Mouse (Mus musculus): ENCODE measurements around the gene Ppp2ca.
"Not testable (repeated sequence)": the region's sequence is repeated elsewhere in the genome, so short reads cannot be mapped to it uniquely, and the experiment has no call there.

Ppp2ca gene

GRCm38 (mm10) chr11:52094568-52094967 is 3.9 kb upstream of the Ppp2ca start:
- DNase-seq (ENCODE audit: low spot score in 2 of 2) = no peak

DNA sequence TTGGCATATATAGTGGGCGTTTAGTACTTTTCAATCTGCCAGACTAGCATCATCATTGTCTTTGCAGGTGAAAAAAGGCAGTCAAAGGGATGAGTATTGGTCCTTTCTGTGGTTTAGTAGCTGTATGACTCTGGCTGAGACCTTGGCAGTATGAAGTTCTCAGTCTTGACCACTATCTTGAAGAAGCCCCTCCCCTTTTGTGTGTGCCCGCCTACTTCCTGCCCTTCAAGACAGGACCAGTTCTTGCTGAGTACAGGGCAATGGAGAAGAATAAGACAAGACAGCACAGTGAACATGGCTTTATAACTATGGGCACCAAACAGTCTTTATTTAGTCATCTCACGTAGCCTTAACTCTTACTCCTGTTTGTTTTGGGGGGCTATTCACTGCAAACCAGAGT is 1.5 kb upstream of the Ppp2ca start:
- DNase-seq (ENCODE audit: low spot score in 2 of 2) = peak; percentile 62 to 79

DNA sequence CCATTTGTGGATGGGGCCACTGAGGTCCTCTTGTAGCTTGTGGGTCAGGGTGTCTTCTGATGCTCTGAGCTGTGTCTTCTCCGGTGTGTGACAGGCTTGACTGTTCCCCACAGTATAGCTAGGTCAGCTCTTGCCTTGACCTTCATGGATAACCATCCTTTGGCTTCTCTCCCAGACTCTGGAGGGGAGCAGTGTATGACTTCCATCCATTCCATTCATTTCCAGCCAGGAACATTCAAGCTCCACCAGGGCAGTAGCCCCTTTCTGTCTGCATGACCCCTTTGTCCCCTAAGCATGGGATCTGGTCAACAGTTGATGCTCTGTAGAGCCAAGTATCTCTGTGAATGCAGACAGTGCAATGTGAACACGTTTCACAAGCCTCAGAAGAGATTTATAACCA is 885 bp upstream of the Ppp2ca start:
- no peak for DNase-seq (ENCODE audit: low spot score in 2 of 2)

DNA sequence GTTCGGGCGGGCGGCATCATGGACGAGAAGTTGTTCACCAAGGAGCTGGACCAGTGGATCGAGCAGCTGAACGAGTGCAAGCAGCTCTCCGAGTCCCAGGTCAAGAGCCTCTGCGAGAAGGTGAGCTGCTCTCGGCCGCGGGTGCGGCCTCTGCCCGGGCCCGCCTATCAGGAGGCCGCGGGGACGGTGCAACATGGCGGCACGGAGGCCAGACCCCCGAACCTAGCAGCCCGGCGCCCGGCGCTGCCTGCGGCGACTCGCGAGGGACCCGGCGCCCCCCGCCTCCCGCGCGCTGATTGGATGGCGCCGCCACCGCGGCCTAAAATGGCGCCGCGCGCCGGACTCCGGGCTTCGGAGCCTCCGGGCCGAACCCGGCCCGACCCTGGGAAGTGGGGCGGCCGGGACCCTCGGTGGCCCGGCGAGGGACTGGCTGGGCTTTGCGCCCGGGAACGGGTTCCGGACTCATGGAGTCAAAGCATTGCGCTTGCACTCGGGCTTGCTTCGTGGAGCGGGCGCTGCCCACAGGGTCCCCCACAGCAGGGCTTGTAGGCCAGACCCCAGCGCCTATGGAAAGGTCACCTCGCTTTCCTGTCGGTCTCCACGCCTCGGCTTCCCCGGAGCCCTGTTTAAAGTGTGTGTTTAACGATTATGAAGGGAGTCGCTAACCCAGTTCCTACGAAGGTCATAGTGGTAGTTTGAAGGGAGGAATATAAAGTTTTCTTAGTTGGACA is 715 bp downstream of the Ppp2ca start:
- peak; percentile 62 to 66 for DNase-seq (ENCODE audit: low spot score in 2 of 2)

DNA sequence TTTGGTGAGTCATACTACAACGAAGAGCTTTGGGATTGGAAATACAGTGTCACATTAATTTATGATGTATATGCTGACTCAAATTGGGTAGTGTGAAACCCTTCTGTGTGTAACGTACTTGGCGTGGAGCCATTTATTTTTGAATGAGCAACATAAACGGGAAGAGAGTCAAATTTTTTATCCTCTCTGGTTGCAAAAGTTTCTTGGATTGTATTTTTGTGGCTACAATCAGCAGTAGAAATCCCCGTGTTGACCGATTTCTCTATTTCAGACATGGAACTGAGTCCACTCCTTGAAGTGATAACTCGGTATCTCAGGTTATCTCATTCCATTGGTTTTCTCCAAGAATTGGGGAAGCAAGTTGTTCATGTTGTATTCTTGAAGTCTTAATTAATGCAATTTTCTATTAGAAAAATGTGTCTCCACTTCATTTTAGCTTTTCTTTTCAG is 1.3 kb downstream of the Ppp2ca start:
- DNase-seq (ENCODE audit: low spot score in 2 of 2) = no peak

- DNase-seq (ENCODE audit: low spot score in 2 of 2) = no peak
Observed at GRCm38 (mm10) chr11:52102977-52103376, 4.5 kb downstream of the Ppp2ca start.

- no peak for DNase-seq (ENCODE audit: low spot score in 2 of 2)
Observed at GRCm38 (mm10) chr11:52105503-52105902, 7.0 kb downstream of the Ppp2ca start.

DNA sequence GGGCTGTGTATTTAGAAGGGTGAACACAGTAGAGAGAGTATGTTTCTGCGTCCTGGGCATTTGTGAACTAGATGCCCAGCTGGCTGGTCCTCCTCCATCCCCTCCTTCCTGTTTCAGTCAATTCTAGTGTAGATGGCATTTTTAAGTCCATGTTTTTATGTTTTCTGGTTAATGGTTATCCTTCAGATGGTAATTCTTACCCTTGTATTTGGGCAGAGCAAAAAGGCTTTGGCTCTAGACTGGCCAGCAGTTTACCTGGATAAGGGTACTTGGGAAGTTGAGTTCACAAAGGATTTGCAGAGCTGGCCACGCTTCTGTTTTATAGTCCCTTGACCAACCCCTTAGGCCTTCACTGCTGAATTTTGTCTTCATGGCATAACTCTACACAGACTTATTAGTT is 7.6 kb downstream of the Ppp2ca start:
- DNase-seq (ENCODE audit: low spot score in 2 of 2) = no peak

DNA sequence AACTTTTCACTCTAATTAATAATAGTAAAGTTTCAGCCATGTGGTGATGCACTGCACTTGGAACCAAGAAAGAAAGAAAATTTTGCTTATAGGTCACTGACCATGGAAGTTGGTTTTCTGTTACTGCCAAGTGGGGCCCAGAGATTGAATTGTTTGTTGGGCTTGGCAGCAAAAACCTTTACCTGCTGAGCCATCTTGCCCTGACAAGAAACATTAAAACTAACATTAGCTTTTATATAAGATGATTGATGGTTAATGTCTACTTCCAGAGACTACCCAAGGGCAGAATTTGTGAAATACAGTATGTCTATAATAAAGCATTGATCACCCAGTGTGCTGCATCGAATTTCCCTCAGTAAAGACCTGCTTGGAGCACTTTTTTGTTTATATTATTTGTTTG is 8.0 kb downstream of the Ppp2ca start:
- DNase-seq (ENCODE audit: low spot score in 2 of 2) = no peak

DNA sequence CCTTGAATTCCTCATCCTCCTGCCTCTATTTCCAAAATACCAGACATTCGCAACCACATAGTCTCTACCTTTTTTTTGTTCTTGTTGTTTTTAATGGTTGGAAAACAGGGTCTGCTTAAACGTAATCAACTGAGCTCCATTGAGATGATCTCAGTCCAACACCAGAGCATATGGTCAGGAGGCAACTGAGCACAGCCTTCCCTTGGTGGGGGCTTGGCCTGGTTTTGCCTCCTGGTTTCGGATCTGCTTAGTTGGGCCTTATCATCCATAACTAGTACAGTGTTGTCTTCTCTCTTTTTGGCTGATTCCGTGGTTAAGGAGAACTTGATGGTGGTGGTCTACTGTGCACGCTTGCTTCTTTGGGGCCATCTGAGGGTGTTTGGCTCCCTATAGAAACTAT is 10.3 kb downstream of the Ppp2ca start:
- DNase-seq (ENCODE audit: low spot score in 2 of 2) = no peak

DNA sequence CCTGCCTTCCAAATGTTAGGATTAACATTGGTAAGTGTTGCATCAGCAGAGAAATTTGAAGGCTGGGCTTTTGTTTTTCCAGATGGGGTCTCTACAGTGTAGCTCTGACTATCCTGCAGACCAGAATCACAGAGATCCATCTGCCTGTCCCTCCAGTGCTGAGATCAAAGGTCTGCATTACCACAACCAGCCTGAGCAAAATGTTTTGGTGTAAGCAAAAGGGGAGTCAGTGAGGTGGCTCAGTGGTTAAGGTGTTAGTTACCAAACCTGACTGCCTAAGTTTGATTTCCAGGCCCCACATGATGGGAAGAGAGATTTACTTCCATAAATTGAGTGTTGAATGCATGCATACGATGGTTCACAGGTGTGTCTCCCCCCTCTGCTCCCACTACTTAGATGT is 10.9 kb downstream of the Ppp2ca start:
- DNase-seq (ENCODE audit: low spot score in 2 of 2) = peak in 1 of 2 experiments; percentile 23

DNA sequence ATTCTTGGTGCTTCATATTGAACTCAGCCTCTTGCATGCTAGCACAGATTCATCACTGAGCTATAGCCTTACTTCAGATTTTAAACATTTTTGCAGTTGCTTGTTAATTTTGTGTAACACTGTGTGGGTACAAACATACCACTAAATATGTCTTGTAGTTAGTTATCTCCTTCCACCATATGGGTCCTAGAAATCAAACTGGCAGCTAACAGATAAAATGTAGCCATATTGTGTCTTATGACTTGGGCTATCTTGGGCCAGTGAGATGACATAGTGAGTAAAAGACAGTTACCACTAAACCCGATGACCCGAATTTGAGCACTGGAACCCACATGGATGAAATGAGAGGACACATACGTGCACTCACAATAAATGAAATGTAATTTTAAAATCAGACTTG is 17.0 kb downstream of the Ppp2ca start:
- DNase-seq (ENCODE audit: low spot score in 2 of 2) = no peak

- DNase-seq (ENCODE audit: low spot score in 2 of 2) = not testable (repeated sequence)
Observed at GRCm38 (mm10) chr11:52116117-52116516, 17.6 kb downstream of the Ppp2ca start.

DNA sequence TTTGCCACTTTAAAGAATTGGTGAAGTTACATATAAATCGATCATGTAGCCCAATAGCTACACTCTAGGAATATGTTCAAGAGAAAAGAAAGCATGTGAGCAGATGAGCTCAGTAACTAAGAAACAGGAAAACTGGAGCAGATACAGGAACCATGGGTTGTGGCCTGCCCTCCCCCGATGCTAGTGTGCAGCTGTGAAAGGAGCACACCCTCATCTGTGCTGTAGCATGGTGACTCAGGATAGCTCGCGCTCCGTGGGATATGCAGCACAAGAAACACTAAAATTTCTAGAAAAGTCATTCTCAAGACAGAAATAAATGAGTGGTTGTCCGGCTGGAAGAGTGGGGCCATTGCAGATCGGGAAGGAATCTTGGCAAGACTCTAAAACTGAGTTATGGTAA is 18.7 kb downstream of the Ppp2ca start:
- no peak for DNase-seq (ENCODE audit: low spot score in 2 of 2)

DNA sequence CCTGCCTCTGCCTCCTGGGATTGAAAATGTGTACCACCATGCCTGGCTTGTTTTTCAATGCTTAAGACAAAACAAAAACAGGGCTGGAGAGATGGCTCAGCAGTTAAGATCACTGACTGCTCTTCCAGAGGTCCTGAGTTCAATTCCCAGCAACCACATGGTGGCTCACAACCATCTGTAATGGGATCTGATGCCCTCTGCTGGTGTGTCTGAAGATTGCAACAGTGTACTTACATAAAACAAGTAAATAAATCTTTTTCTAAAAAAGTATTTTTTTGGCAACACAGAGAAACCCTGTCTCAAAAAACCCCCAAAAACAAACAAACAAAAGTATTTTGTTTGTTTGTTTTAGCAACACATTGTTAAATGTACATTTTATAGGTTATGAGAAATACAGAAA is 21.9 kb downstream of the Ppp2ca start:
- not testable (repeated sequence) for DNase-seq (ENCODE audit: low spot score in 2 of 2)

DNA sequence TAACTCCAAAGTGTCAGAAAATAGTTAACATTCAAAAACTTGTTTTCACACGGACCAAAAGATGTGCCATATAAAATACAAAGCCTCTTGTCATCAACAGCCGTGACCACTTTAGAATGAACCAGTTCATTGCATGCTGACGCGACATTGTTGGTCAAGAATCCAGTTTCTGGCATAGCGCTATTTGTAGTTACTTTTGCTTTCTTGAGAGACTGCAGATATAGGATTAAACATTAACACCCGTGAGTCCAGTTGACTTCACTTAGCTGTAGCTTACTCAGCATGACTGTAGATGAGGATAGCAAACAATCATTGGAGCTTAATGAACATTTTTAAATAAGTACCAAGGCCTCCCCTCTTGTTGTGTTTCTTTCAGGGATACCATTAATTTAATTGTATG is 23.6 kb downstream of the Ppp2ca start:
- no peak for DNase-seq (ENCODE audit: low spot score in 2 of 2)

DNA sequence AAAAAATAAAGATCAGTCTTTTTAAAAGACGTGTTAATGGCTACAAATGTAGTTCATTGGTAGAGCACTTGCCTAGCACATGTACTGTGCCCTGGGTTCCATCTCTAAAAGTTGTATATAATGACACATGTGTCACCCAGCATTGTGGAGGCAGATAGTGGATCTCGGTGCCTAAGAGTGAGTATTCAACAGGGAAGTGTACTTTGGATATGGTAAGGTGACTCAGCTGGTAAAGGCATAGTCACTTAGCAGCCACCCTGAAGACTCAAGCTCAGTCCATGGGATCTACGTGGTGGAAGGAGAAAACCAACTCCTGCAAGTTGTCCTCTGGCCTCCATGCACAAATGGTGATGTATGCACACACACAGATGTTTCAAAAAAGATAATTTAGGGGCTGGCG is 26.0 kb downstream of the Ppp2ca start:
- no peak for DNase-seq (ENCODE audit: low spot score in 2 of 2)

DNA sequence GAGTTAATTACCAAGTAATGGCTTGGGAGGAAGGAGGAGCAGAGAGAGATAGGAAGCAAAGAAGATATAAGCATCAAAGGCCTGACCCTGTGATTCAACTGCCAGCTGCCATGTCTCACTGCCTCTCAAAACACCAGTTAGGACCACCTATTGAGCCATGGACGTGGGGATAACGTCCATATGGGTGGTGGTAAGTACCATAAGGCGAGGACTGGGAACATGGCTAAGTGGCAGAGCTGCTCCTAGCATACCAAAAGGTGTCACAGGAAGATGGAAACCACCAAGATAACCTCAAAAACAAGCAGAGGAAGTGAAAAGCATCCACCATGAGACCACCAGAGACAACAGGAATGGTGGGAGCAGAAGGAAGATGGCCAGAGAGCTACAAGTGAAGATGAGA is 28.7 kb downstream of the Ppp2ca start:
- DNase-seq (ENCODE audit: low spot score in 2 of 2) = no peak

DNA sequence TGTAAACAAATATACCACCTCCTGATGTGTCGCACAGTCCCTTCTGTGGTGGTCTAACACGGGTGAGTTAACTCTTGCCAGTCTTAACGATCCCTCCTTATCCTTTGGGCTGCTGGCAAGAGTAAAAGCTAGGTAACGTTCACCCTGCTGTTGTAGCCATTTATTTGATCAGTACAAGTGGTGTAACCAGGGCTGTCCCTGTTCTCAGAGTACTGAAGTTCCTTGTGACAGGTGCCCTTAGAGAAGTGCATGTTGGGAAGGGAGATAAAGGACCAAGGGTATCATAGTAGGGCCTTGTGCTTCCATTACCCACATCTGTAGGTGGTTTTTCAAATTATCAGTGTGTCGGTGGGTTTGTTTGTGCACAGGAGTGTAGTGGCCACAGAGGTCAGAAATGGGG is 29.3 kb downstream of the Ppp2ca start:
- no peak for DNase-seq (ENCODE audit: low spot score in 2 of 2)

DNA sequence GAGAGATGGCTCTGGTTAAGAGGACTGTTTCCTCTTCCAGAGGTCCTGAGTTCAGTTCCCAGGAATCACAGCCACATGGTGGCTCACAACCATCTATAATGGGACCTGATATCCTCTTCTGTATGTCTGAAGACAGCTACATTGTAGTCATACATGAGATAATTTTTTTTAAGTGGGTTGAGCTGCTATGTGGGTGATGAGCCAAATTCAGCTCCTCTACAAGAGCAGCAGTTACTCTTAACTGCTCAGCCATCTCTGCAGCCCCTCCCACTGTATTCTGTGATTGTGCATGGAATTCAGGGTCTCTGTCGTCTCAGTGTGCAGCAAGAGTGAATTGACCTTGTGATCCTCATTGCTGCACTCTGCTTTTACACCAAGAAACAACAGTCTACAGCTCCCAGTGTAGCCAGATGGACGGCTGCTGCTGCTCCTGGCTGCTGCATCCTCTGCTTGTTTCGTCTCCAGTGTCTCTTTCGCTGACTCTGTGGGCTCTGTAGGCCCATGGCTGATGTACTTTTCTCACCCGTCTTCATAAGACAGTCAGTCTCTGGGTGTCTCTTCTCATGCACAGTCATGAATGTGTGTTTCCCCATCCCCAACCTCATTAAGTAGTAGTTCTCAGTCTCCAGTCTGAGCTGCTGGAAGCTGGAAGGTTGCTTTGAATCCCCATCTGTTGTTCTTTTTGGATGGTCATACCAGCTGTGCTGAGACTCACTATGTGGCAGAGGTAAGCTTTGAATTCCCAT is 30.0 kb downstream of the Ppp2ca start:
- no peak for DNase-seq (ENCODE audit: low spot score in 2 of 2)

- DNase-seq (ENCODE audit: low spot score in 2 of 2) = no peak
Observed at GRCm38 (mm10) chr11:52129171-52129570, 30.7 kb downstream of the Ppp2ca start.

DNA sequence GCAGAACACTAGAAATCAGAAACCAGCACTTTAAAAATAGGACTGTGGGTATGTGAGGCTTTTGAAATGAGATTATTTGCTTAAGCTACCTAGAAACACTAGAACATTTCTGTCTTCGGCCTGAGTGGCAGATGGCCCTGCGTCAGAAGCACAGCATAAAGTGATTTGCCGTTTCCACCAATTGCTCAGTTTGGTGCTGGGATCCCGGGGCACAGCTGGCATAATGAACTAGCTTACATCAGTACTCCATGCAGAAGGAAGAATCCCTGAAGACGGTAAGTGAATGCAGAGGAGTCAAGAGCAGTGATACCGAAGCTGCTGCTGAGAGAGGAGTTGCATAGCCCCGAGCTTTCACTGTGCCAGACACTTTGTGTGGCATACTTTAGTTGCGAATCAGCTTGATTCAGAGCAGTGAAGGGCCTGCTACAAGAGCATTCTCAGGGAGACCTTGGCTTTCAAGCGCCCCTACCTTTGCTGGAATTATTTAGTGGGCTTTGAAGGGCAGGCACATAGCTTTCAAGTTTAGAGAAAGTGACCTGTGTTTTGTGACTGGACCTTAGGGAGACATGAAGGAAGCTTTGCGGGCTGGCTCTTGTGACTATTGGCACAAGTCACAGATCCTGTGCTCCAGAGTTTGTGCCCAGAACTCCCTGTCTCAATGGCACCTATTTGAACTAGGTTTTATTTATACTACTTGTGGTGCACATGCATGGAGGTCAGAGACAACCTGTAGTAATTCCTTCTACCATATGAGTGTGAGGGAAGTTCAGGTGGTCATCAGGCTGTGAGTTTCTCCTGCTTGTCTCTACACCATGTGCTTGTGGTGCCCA is 31.4 kb downstream of the Ppp2ca start:
- DNase-seq (ENCODE audit: low spot score in 2 of 2) = no peak
